Comparison of ENCODE assay signal across 8 mouse cellular contexts in the genomic region with DNA sequence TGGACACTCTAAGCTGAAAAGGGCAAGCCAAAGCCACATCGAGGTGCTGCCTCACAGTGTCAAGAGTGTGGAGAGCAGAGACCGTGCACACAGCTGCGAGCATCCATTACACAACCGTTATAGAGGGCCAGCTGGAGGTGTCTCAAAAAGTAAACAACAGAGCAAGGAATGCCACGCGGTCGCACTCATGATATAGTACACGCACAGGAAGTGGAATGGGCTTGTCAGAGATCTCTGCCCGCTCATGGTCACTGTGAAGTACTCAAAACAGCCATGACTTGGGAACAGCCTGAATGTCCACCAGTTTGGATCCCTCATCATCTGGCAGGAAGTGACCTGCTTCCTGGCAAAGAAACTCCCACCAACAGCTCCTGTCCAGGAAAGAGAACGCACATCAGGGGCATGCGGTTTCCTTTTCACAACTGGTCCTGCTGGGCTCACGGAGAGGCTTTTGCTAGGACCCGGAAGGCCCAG.
DNase-seq lines count a peak whose midpoint lies in the region; ATAC-seq and TF ChIP-seq lines count a peak whose summit lies in the region.

No protein-coding gene starts in this region.

- H3K4me3 ChIP-seq in hindbrain, postnatal 0 days (ENCODE audit: low read length) = no peak overlapping the region
- no peak overlapping the region for H3K4me3 ChIP-seq in hindbrain, embryonic 12.5 days
- no peak overlapping the region for H3K4me3 ChIP-seq in heart, embryonic 16.5 days (ENCODE audit: low read length)
- H3K4me3 ChIP-seq in liver, embryonic 11.5 days (ENCODE audit: low read depth, low read length) = no peak overlapping the region

- 80% methylated on average over 13 of the region's 13 CpGs for WGBS in hindbrain, postnatal 0 days
- WGBS in hindbrain, embryonic 12.5 days = 79% methylated on average over 13 of the region's 13 CpGs
- 46% methylated on average over 13 of the region's 13 CpGs for WGBS in heart, embryonic 16.5 days
- 37% methylated on average over 13 of the region's 13 CpGs for WGBS in liver, embryonic 11.5 days

- no peak for DNase-seq in hindbrain, postnatal 0 days (ENCODE audit: low spot score)
- no peak for DNase-seq in liver, embryonic 11.5 days (ENCODE audit: low spot score)
- peak; percentile 49 for DNase-seq in splenic B cell, adult 2 months (ENCODE audit: low read depth, low spot score)
- DNase-seq in right cerebral cortex, adult 18-20 months = no peak
- no peak for DNase-seq in urinary bladder, adult 2 months (ENCODE audit: low spot score)
- no peak for DNase-seq in left cerebral cortex, postnatal 36 days (ENCODE audit: low spot score in 2 of 2)

- no peaks in the 10 kb centered on the region for H3K36me3 ChIP-seq in hindbrain, postnatal 0 days (ENCODE audit: insufficient read depth, low read length)
- no peaks in the 10 kb centered on the region for H3K36me3 ChIP-seq in hindbrain, embryonic 12.5 days
- no peaks in the 10 kb centered on the region for H3K36me3 ChIP-seq in heart, embryonic 16.5 days (ENCODE audit: control insufficient read depth, insufficient read depth)
- no peaks in the 10 kb centered on the region for H3K36me3 ChIP-seq in liver, embryonic 11.5 days (ENCODE audit: control insufficient read depth, insufficient read depth, low read length)
- H3K36me3 ChIP-seq in splenic B cell, adult 2 months (ENCODE audit: control insufficient read depth, insufficient read depth, low read length, poor library complexity, severe bottlenecking) = no peaks in the 10 kb centered on the region

- no peak overlapping the region for H3K27ac ChIP-seq in hindbrain, postnatal 0 days
- no peak overlapping the region for H3K27ac ChIP-seq in hindbrain, embryonic 12.5 days
- peak overlapping the region; percentile 25 for H3K27ac ChIP-seq in heart, embryonic 16.5 days (ENCODE audit: low read length)
- H3K27ac ChIP-seq in liver, embryonic 11.5 days (ENCODE audit: low read depth, low read length) = no peak overlapping the region

- no peaks in the 10 kb centered on the region for H3K4me1 ChIP-seq in hindbrain, postnatal 0 days (ENCODE audit: insufficient read depth, low read length)
- no peaks in the 10 kb centered on the region for H3K4me1 ChIP-seq in hindbrain, embryonic 12.5 days
- 0 out of 2 replicates have a peak, but pooled peaks cover 8% of the 10 kb centered on the region for H3K4me1 ChIP-seq in heart, embryonic 16.5 days (ENCODE audit: control insufficient read depth, insufficient read depth, low read length)
- peaks cover 5% of the 10 kb centered on the region; the same call in 1 of the 2 replicates for H3K4me1 ChIP-seq in liver, embryonic 11.5 days (replicated peaks; ENCODE audit: control insufficient read depth, insufficient read depth, low read length)

- H3K9ac ChIP-seq in hindbrain, postnatal 0 days (replicated peaks; ENCODE audit: low read length) = no peak overlapping the region
- H3K9ac ChIP-seq in hindbrain, embryonic 12.5 days = no peak overlapping the region
- no peak overlapping the region for H3K9ac ChIP-seq in heart, embryonic 16.5 days (ENCODE audit: low read length)
- H3K9ac ChIP-seq in liver, embryonic 11.5 days (ENCODE audit: low read depth, low read length) = no peak overlapping the region

- intact Hi-C loops in left cerebral cortex, postnatal 36 days (cut with DNase I) = no loop called here

- no peaks in the 10 kb centered on the region for H3K9me3 ChIP-seq in hindbrain, postnatal 0 days (ENCODE audit: low read length)
- no peaks in the 10 kb centered on the region for H3K9me3 ChIP-seq in hindbrain, embryonic 12.5 days (replicated peaks)
- H3K9me3 ChIP-seq in heart, embryonic 16.5 days (replicated peaks; ENCODE audit: control insufficient read depth, low read length) = no peaks in the 10 kb centered on the region
- H3K9me3 ChIP-seq in liver, embryonic 11.5 days (ENCODE audit: control insufficient read depth, low read length) = no peaks in the 10 kb centered on the region

- ATAC-seq in hindbrain, postnatal 0 days = no peak
- ATAC-seq in hindbrain, embryonic 12.5 days (ENCODE audit: low FRiP score) = no peak
- ATAC-seq in heart, embryonic 16.5 days (replicated peaks; ENCODE audit: extremely low read depth, insufficient read depth, low FRiP score) = peak; percentile 76
- ATAC-seq in liver, embryonic 11.5 days (replicated peaks; ENCODE audit: low FRiP score) = peak; percentile 54; the same call in 1 of the 2 replicates

- no peak overlapping the region for H3K4me2 ChIP-seq in hindbrain, postnatal 0 days (ENCODE audit: low read depth, low read length)
- H3K4me2 ChIP-seq in hindbrain, embryonic 12.5 days (replicated peaks) = no peak overlapping the region
- no peak overlapping the region for H3K4me2 ChIP-seq in heart, embryonic 16.5 days (ENCODE audit: low read depth, low read length)
- no peak overlapping the region for H3K4me2 ChIP-seq in liver, embryonic 11.5 days

- H3K27me3 ChIP-seq in hindbrain, postnatal 0 days (ENCODE audit: insufficient read depth, low read length) = no peaks in the 10 kb centered on the region
- no peaks in the 10 kb centered on the region for H3K27me3 ChIP-seq in hindbrain, embryonic 12.5 days
- no peaks in the 10 kb centered on the region for H3K27me3 ChIP-seq in heart, embryonic 16.5 days (ENCODE audit: control insufficient read depth, insufficient read depth, low read length)
- no peaks in the 10 kb centered on the region for H3K27me3 ChIP-seq in liver, embryonic 11.5 days (replicated peaks; ENCODE audit: control insufficient read depth, insufficient read depth, low read length)
- no peaks in the 10 kb centered on the region for H3K27me3 ChIP-seq in splenic B cell, adult 2 months (ENCODE audit: control insufficient read depth, insufficient read depth, low read length, poor library complexity, severe bottlenecking)

- TF ChIP-seq CTCF in hindbrain, postnatal 0 days (IDR thresholded peaks at IDR 0.05; ENCODE audit: low read depth) = peak; percentile 13; the same call in 1 of the 2 replicates

Comparison
In these comparisons a context has a peak if more than half of its experiments do, and no peak if none do; other contexts are left out.
1. ATAC-seq: peak in heart, embryonic 16.5 days (single experiment) and liver, embryonic 11.5 days (single experiment); none in hindbrain, postnatal 0 days (single experiment) and hindbrain, embryonic 12.5 days (single experiment).